Mouse (Mus musculus) heart, adult 2 months (tissue): ENCODE results near the gene Maob. TPM values are rescaled to one million over a fixed set of nuclear protein-coding genes. Genes with fewer than 3 reads are reported as not detected.

Experiments
- DNase-seq, 2 experiments: peaks; one replicate each; pipeline ENCODE4 v3.0.0; 2021
- H3K27ac ChIP-seq: fragments of 200-600 bp; 2 replicates; pipeline ENCODE4 v1.8.1; 2022
- H3K27me3 ChIP-seq: fragments of 200-500 bp; 2 replicates; pipeline ENCODE4 v1.6.1; 2012; ENCODE audit warnings: mild to moderate bottlenecking, low read length, inconsistent platforms, mixed read lengths; ENCODE audit not compliant: control insufficient read depth, insufficient read depth
- H3K36me3 ChIP-seq: fragments of 200-500 bp; 2 replicates; pipeline ENCODE4 v1.6.1; 2012; ENCODE audit warnings: low read length, inconsistent platforms; ENCODE audit not compliant: control insufficient read depth, insufficient read depth
- H3K4me1 ChIP-seq: fragments of 200-500 bp; 2 replicates; pipeline ENCODE4 v1.6.1; 2011; ENCODE audit warnings: low read length; ENCODE audit not compliant: control insufficient read depth, insufficient read depth
- H3K4me3 ChIP-seq: fragments of 200-600 bp; 2 replicates; pipeline ENCODE4 v1.8.1; 2022
- H3K79me2 ChIP-seq: fragments of 200-500 bp; replicated peaks from 2 replicates; pipeline ENCODE4 v1.6.1; 2012; ENCODE audit warnings: mild to moderate bottlenecking, inconsistent platforms, low read length, moderate library complexity, mixed read lengths; ENCODE audit not compliant: control insufficient read depth, insufficient read depth
- H3K9ac ChIP-seq: fragments of 200-500 bp; 2 replicates; pipeline ENCODE4 v1.6.1; 2012; ENCODE audit warnings: low read depth, mild to moderate bottlenecking, control low read depth, inconsistent platforms, low read length, mixed read lengths
- CTCF ChIP-seq: fragments of 200-600 bp; IDR thresholded peaks from 2 replicates; pipeline ENCODE4 v1.8.1; 2022; ENCODE audit warnings: antibody characterized with exemption, mild to moderate bottlenecking, moderate library complexity
- EP300 ChIP-seq: fragments of 200-500 bp; IDR thresholded peaks from 2 replicates; pipeline ENCODE4 v1.6.1; 2011; ENCODE audit warnings: low read depth, low read length, control low read depth; ENCODE audit not compliant: insufficient read depth
- POLR2A ChIP-seq: fragments of 200-500 bp; IDR thresholded peaks from 2 replicates; pipeline ENCODE4 v1.6.1; 2011; ENCODE audit warnings: mild to moderate bottlenecking, low read depth, low read length, control low read depth; ENCODE audit not compliant: insufficient read depth
- WGBS: fragments of 180-500 bp; shearing (Covaris S2); methylation state at CpG from one replicate; pipeline ENCODE4 v1.1.7; 2018; 5-methylcytosine and 5-hydroxymethylcytosine counted together
- intact Hi-C: fragments of 180-260 bp; cut with DNase I; formaldehyde crosslinking; loops from one replicate; pipeline ENCODE4 v1.15.1; 2025
- polyA plus RNA-seq: library from polyadenylated mRNA; depleted of rRNA; stranded (reverse); fragments of >200 nt; gene quantifications from 2 replicates; pipeline ENCODE4 v1.2.3, GENCODE M21; 2012; rRNA removed
- total RNA-seq, 2 experiments: library from RNA; stranded (reverse); gene quantifications; 2 replicates each; pipeline ENCODE4 v1.2.3; 2021

Gene Maob
- total and polyA plus RNA-seq, 3 experiments, result 26.5 to 50.7 (median 34.8) TPM

- no peak for DNase-seq
- H3K27me3 ChIP-seq, result no peaks in the 10 kb centered on the region
- no peaks in the 10 kb centered on the region for H3K79me2 ChIP-seq
- H3K4me1 ChIP-seq, result no peaks in the 10 kb centered on the region
- intact Hi-C loops, result no loop called here
- 65% methylated on average over 1 of the region's 1 CpGs for WGBS
- TF ChIP-seq CTCF, result no peak
- no peak for TF ChIP-seq EP300
- no peak for TF ChIP-seq POLR2A
- H3K36me3 ChIP-seq, result no peaks in the 10 kb centered on the region
- H3K27ac ChIP-seq, result no peak overlapping the region
- no peak overlapping the region for H3K4me3 ChIP-seq
- H3K9ac ChIP-seq, result no peak overlapping the region
These were observed 68.2 kb downstream of the Maob start for GRCm38 (mm10) chrX:16748932-16749331.

DNA sequence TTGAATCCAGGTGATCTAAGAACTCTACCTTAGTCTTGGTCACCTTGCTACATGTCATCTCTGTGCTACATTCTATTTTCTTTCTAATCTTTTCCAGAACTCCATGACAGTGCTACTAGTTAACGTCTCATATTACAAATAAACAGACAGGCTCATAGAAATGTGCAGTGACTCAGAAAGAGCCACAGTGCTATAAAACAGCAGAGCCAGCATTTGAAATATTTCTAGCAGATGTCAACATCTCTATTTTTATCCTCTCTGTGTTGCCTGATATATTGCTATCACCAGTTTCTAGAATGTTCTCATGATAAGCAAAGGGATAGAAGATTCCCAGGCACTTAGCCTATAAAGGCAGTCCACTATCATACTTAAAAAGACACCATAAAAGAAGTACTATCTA lies 103.1 kb downstream of the Maob start:
- no peak for DNase-seq
- no peaks in the 10 kb centered on the region for H3K79me2 ChIP-seq
- H3K36me3 ChIP-seq, result no peaks in the 10 kb centered on the region
- no peak overlapping the region for H3K27ac ChIP-seq
- H3K4me1 ChIP-seq, result no peaks in the 10 kb centered on the region
- no peak for TF ChIP-seq POLR2A
- H3K27me3 ChIP-seq, result no peaks in the 10 kb centered on the region
- no peak overlapping the region for H3K4me3 ChIP-seq
- no peak overlapping the region for H3K9ac ChIP-seq
- 33% methylated on average over 1 of the region's 1 CpGs for WGBS
- intact Hi-C loops, result no loop called here

GRCm38 (mm10) chrX:16706094-16706493 lies 111.1 kb downstream of the Maob start:
- no peaks in the 10 kb centered on the region for H3K36me3 ChIP-seq
- no peak for TF ChIP-seq CTCF
- TF ChIP-seq EP300, result no peak
- no peak for TF ChIP-seq POLR2A
- no peak overlapping the region for H3K4me3 ChIP-seq
- intact Hi-C loops, result no loop called here
- no peaks in the 10 kb centered on the region for H3K4me1 ChIP-seq
- no peaks in the 10 kb centered on the region for H3K79me2 ChIP-seq
- no peak for DNase-seq
- no peaks in the 10 kb centered on the region for H3K27me3 ChIP-seq
- 60% methylated on average over 1 of the region's 1 CpGs for WGBS
- no peak overlapping the region for H3K27ac ChIP-seq
- no peak overlapping the region for H3K9ac ChIP-seq

Other genes starting within 250 kb of the Maob start
- 1 to 10 TPM; 2.3 TPM for gene Maoa, start 197.7 kb downstream of the Maob start, total RNA-seq
- gene Maoa, start 197.7 kb downstream of the Maob start, polyA plus RNA-seq, result 0.94 and 2.0 TPM in 2 replicates
- not detected for gene Ndp, start 94.4 kb upstream of the Maob start, total RNA-seq
- 0.09 and 0.10 TPM in 2 replicates for gene Ndp, start 94.4 kb upstream of the Maob start, polyA plus RNA-seq